Mouse (Mus musculus) brain, embryonic 14.5 days (tissue): ENCODE measurements at regions not wholly inside any gene's neighbourhood (a gene's known extent, or its start where the extent isn't known, plus 50 kb on each side); places are given as distances from the start of the nearest gene placed in this dataset.

Source experiments
- DNase-seq: peaks from one replicate; pipeline ENCODE4 v3.0.0-alpha.2; 2011; ENCODE audit warnings: low read depth
- CTCF ChIP-seq: fragments of 200-500 bp; IDR thresholded peaks from 2 replicates; pipeline ENCODE4 v1.5.1; 2012; ENCODE audit warnings: inconsistent platforms, mild to moderate bottlenecking, moderate library complexity, borderline replicate concordance; ENCODE audit not compliant: insufficient read depth, insufficient read length; ENCODE audit errors: extremely low read depth
- POLR2A ChIP-seq: fragments of 200-500 bp; IDR thresholded peaks from 2 replicates; pipeline ENCODE4 v1.6.1; 2012; ENCODE audit warnings: mild to moderate bottlenecking, inconsistent platforms, borderline replicate concordance; ENCODE audit not compliant: poor library complexity, insufficient read depth, insufficient read length, severe bottlenecking; ENCODE audit errors: extremely low read depth

GRCm38 (mm10) chr7:78971644-78972313 lies 58.6 kb downstream of the Isg20 start:
- TF ChIP-seq CTCF (no peak), POLR2A (no peak)
- DNase-seq: no peak

GRCm38 (mm10) chr7:78989751-78990206 lies 63.5 kb upstream of the Acan start:
- DNase-seq: peak; percentile 38
- no peak for TF ChIP-seq POLR2A
- TF ChIP-seq CTCF: no peak

- TF ChIP-seq POLR2A (no peak), CTCF (no peak)
- peak; percentile 68 for DNase-seq
Measured at GRCm38 (mm10) chr7:78990302-78991038, 62.8 kb upstream of the Acan start.

- no peak for TF ChIP-seq CTCF
- no peak for TF ChIP-seq POLR2A
- DNase-seq: no peak
Measured at GRCm38 (mm10) chr7:78992991-78993390, 60.3 kb upstream of the Acan start.

GRCm38 (mm10) chr7:78994134-78994533 lies 59.1 kb upstream of the Acan start:
- DNase-seq: peak; percentile 4
- no peak for TF ChIP-seq POLR2A
- TF ChIP-seq CTCF: no peak

- no peak for TF ChIP-seq CTCF
- TF ChIP-seq POLR2A: no peak
- no peak for DNase-seq
Measured at GRCm38 (mm10) chr7:78995034-78995433, 58.2 kb upstream of the Acan start.

- TF ChIP-seq POLR2A: no peak
- no peak for TF ChIP-seq CTCF
- DNase-seq: no peak
Measured at GRCm38 (mm10) chr7:78995820-78996219, 57.5 kb upstream of the Acan start.
